21 mouse cellular contexts compared by ENCODE assay signal in the genomic region with DNA sequence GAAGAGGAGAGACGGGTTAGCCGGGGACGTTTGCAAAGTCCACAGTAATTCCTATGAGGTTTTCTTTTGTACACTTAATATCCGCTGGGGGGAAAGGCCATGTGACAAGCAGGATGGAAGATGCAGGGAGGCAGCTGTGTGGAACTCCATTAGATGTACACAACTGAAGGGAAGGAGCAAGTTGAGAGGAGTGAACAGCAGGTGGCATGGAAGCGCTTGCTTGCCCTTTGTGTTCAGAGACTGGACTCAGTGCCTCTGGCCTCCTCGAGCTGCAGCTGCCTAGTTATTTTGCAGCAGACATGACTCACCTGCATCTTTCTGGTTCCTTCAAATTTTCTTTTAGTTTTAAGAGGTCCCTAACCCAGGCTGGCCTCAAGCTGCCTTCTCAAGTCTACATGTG. TPM values are rescaled to one million over a fixed set of nuclear protein-coding genes. Genes with fewer than 3 reads are reported as not detected.
A peak's percentile ranks its signal among the peaks of the same experiment; 100 is the strongest.
DNase-seq lines count a peak whose midpoint lies in the region; TF ChIP-seq lines count a peak whose summit lies in the region.
"Had no signal": no experiment of that assay in that cellular context is flagged by ENCODE, and none has a peak within 500 bp of the region (broad histone marks: within the 10 kb centered on the region; RNA-seq: fewer than 3 reads in every experiment).

No protein-coding gene starts in this region.

- H3K4me1 ChIP-seq in limb, embryonic 10.5 days = no peaks in the 10 kb centered on the region
- H3K4me1 ChIP-seq: embryonic facial prominence, embryonic 15.5 days; limb, embryonic 15.5 days; neural tube, embryonic 15.5 days had no signal

- DNase-seq in gastrocnemius, adult 2 months = no peak
- DNase-seq in gastrocnemius, postnatal 4 days (ENCODE audit: low spot score in 2 of 2) = no peak
- DNase-seq in kidney, adult 9 months = peak; percentile 9
- no peak for DNase-seq in kidney, postnatal 25 days
- DNase-seq in 416B (ENCODE audit: low read depth) = peak; percentile 5
- DNase-seq in R1 (ENCODE audit: low read depth, low spot score) = peak; percentile 50
- DNase-seq in limb, embryonic 10.5 days (ENCODE audit: low spot score) = no peak
- DNase-seq in cerebellum, postnatal 14 days = no peak
- DNase-seq: cerebellum, adult 2 months; gastrocnemius, postnatal 14 days; heart, postnatal 4 days; kidney, adult 8-10 months; lung, adult 2 months had no signal

- no peaks in the 10 kb centered on the region for H3K27me3 ChIP-seq in limb, embryonic 10.5 days (ENCODE audit: low read depth, poor library complexity, severe bottlenecking)
- H3K27me3 ChIP-seq: embryonic facial prominence, embryonic 15.5 days; limb, embryonic 15.5 days; neural tube, embryonic 15.5 days had no signal

- no peaks in the 10 kb centered on the region for H3K9me3 ChIP-seq in limb, embryonic 10.5 days (replicated peaks)
- H3K9me3 ChIP-seq: embryonic facial prominence, embryonic 15.5 days; G1E; limb, embryonic 15.5 days; neural tube, embryonic 15.5 days had no signal

- peak; percentile 5; the same call in 1 of the 2 replicates for TF ChIP-seq CTCF in gastrocnemius, adult 2 months (IDR thresholded peaks at IDR 0.05)

- WGBS in limb, embryonic 10.5 days = 70% methylated on average over 6 of the region's 6 CpGs

- intact Hi-C loops in gastrocnemius, adult 2 months (cut with DNase I) = loop anchor here (5.0 kb wide), 1 partner anchor 107 kb away; a partner anchor contains a TSS

- H3K36me3 ChIP-seq in limb, embryonic 10.5 days = peaks cover 19% of the 10 kb centered on the region

- no peak overlapping the region for H3K4me3 ChIP-seq in gastrocnemius, adult 2 months
- H3K4me3 ChIP-seq in limb, embryonic 10.5 days = no peak overlapping the region
- H3K4me3 ChIP-seq: embryonic facial prominence, embryonic 15.5 days; limb, embryonic 15.5 days; neural tube, embryonic 15.5 days had no signal

- H3K27ac ChIP-seq in gastrocnemius, adult 2 months = no peak overlapping the region
- no peak overlapping the region for H3K27ac ChIP-seq in limb, embryonic 10.5 days
- H3K27ac ChIP-seq: embryonic facial prominence, embryonic 15.5 days; limb, embryonic 15.5 days; neural tube, embryonic 15.5 days had no signal

RNA-seq across cellular contexts. Expression of a gene that starts 1.1 kb away (rescaled TPM):
- total RNA-seq in gastrocnemius, adult 2 months (2021) = not detected
- not detected for total RNA-seq in gastrocnemius, postnatal 4 days (2021)
- not detected in 2 replicates for polyA plus RNA-seq in limb, embryonic 10.5 days (2016; fragmentation: Nextera tagmentation; extraction: Ambion mirVana)
- total RNA-seq: gastrocnemius, postnatal 14 days; heart, postnatal 4 days had no signal
- polyA plus RNA-seq: cerebellum, adult 2 months; embryonic facial prominence, embryonic 15.5 days; G1E; heart, embryonic 11.5 days; limb, embryonic 15.5 days; lung, adult 2 months; neural tube, embryonic 15.5 days; small intestine, adult 2 months; stomach, embryonic 14.5 days; thymus, postnatal 0 days had no signal

RNA-seq across cellular contexts. Expression of a gene that starts 2.8 kb away (rescaled TPM):
- not detected for total RNA-seq in gastrocnemius, adult 2 months (2021)
- not detected for total RNA-seq in gastrocnemius, postnatal 4 days (2021)
- not detected in 2 replicates for polyA plus RNA-seq in limb, embryonic 10.5 days (2016; fragmentation: Nextera tagmentation; extraction: Ambion mirVana)
- total RNA-seq: G1E; gastrocnemius, postnatal 14 days; heart, postnatal 4 days had no signal
- polyA plus RNA-seq: cerebellum, adult 2 months; embryonic facial prominence, embryonic 15.5 days; G1E; heart, embryonic 11.5 days; limb, embryonic 15.5 days; lung, adult 2 months; neural tube, embryonic 15.5 days; small intestine, adult 2 months; stomach, embryonic 14.5 days; thymus, postnatal 0 days had no signal

RNA-seq across cellular contexts. Expression of a gene that starts 9.1 kb away (rescaled TPM):
- not detected for total RNA-seq in gastrocnemius, adult 2 months (2021)
- under 1 TPM; 0.12 to 0.13 TPM for total RNA-seq in gastrocnemius, postnatal 4 days (2021)
- 0.06 and 0.13 TPM in 2 replicates for polyA plus RNA-seq in limb, embryonic 10.5 days (2016; fragmentation: Nextera tagmentation; extraction: Ambion mirVana)
- total RNA-seq: G1E; heart, postnatal 4 days had no signal
- polyA plus RNA-seq: G1E had no signal

RNA-seq across cellular contexts. Expression of a gene that starts 11.3 kb away (rescaled TPM):
- total RNA-seq in gastrocnemius, adult 2 months (2021) = 10 to 100 TPM; 41.4 to 45.5 TPM
- total RNA-seq in gastrocnemius, postnatal 4 days (2021) = 10 to 100 TPM; 61.6 to 63.1 TPM
- 167 and 187 TPM in 2 replicates for polyA plus RNA-seq in limb, embryonic 10.5 days (2016; fragmentation: Nextera tagmentation; extraction: Ambion mirVana)

RNA-seq across cellular contexts. Expression of a gene that starts 11.4 kb away (rescaled TPM):
- 10 to 100 TPM; 21.7 to 22.4 TPM for total RNA-seq in gastrocnemius, adult 2 months (2021)
- total RNA-seq in gastrocnemius, postnatal 4 days (2021) = 10 to 100 TPM; 39.3 to 51.3 TPM
- 131 and 140 TPM in 2 replicates for polyA plus RNA-seq in limb, embryonic 10.5 days (2016; fragmentation: Nextera tagmentation; extraction: Ambion mirVana)

Comparison
In these comparisons a context has a peak if more than half of its experiments do, and no peak if none do; other contexts are left out.
1. DNase-seq: peak in kidney, adult 9 months (single experiment), 416B (single experiment) and R1 (single experiment); none in gastrocnemius, adult 2 months (single experiment), gastrocnemius, postnatal 4 days (0 of 2), kidney, postnatal 25 days (0 of 2), limb, embryonic 10.5 days (single experiment) and cerebellum, postnatal 14 days (0 of 2).